Mouse (Mus musculus) kidney, adult 2 months (tissue): ENCODE results near the gene Pou3f3.

ENCODE experiments used
- CTCF ChIP-seq: fragments of 200-500 bp; conservative IDR thresholded peaks from 2 replicates; pipeline ENCODE4 v1.5.1; 2011; ENCODE audit warnings: low read depth, mild to moderate bottlenecking, control low read depth, low read length, moderate library complexity, mixed read lengths; ENCODE audit not compliant: insufficient read depth, insufficient read length
- POLR2A ChIP-seq: fragments of 200-500 bp; IDR thresholded peaks from one replicate; pipeline ENCODE4 v1.6.1; 2011; ENCODE audit warnings: low read depth, low read length, control low read depth

GRCm38 (mm10) chr1:42718549-42718948 is 23.0 kb downstream of the Pou3f3 start:
- TF ChIP-seq CTCF = no peak
- no peak for TF ChIP-seq POLR2A
